Mouse (Mus musculus) megakaryocyte-erythroid progenitor cell, adult 5-6 weeks (primary cell): ENCODE results near the gene Zmynd12. TPM values are rescaled to one million over a fixed set of nuclear protein-coding genes. Genes with fewer than 3 reads are reported as not detected.

ENCODE experiments used
- ATAC-seq: replicated peaks from 2 replicates; pipeline ENCODE4 v1.8.0; 2016; ENCODE audit warnings: mild to moderate bottlenecking, inconsistent platforms; ENCODE audit not compliant: severe bottlenecking, poor library complexity, low FRiP score, low TSS enrichment
- total RNA-seq, 2 experiments: library from RNA; stranded (forward) in 1 of 2; stranded (reverse) in 1 of 2; fragments of 200-1000, 215-1000 nt in 1 of 2; fragments of >200 nt in 1 of 2; fragmentation: Nextera tagmentation in 1 of 2; gene quantifications; 2 replicates each; pipeline ENCODE4 v1.2.3; 2014 to 2017

The Zmynd12 gene
- total RNA-seq (2014; fragmentation: Nextera tagmentation) (not detected in 2 replicates), total RNA-seq (2017) (not detected in 2 replicates)

GRCm38 (mm10) chr4:119422294-119422964 lies at the start of gene Zmynd12, which contains the start of gene Ppcs:
Gene Zmynd12, plus strand, starts transcription at chr4:119422814.
Gene Ppcs, minus strand, starts transcription at chr4:119422420.
- ATAC-seq, result peak; percentile 69

GRCm38 (mm10) chr4:119381471-119382190 lies 41.0 kb upstream of the Zmynd12 start:
- ATAC-seq, result no peak

- no peak for ATAC-seq
Measured at GRCm38 (mm10) chr4:119389184-119389583, 33.4 kb upstream of the Zmynd12 start.

- 0 out of 2 replicates have a peak, but pooled peaks have one; percentile 44 for ATAC-seq
Measured at GRCm38 (mm10) chr4:119390369-119390768, 32.2 kb upstream of the Zmynd12 start.

GRCm38 (mm10) chr4:119398751-119399150 lies 23.9 kb upstream of the Zmynd12 start:
- ATAC-seq, result no peak

- no peak for ATAC-seq
Measured at GRCm38 (mm10) chr4:119400896-119401295, 21.7 kb upstream of the Zmynd12 start.

GRCm38 (mm10) chr4:119403431-119403830 lies 19.2 kb upstream of the Zmynd12 start:
- no peak for ATAC-seq

GRCm38 (mm10) chr4:119411877-119412650 lies 10.6 kb upstream of the Zmynd12 start:
- no peak for ATAC-seq

GRCm38 (mm10) chr4:119412791-119413190 lies 9.8 kb upstream of the Zmynd12 start:
- ATAC-seq, result no peak

GRCm38 (mm10) chr4:119415072-119415753 lies 7.4 kb upstream of the Zmynd12 start, which contains the start of gene Ccdc30:
Gene Ccdc30, minus strand, starts transcription at chr4:119415521.
- peak; percentile 74 for ATAC-seq

GRCm38 (mm10) chr4:119417270-119417669 lies 5.3 kb upstream of the Zmynd12 start:
- ATAC-seq, result no peak

GRCm38 (mm10) chr4:119417894-119418293 lies 4.7 kb upstream of the Zmynd12 start:
- peak; percentile 63 for ATAC-seq

- no peak for ATAC-seq
Measured at GRCm38 (mm10) chr4:119421191-119421590, 1.4 kb upstream of the Zmynd12 start.

GRCm38 (mm10) chr4:119421921-119422293 lies 707 bp upstream of the Zmynd12 start:
- peak; percentile 23; the same call in 1 of the 2 replicates for ATAC-seq

- peak; percentile 38 for ATAC-seq
Measured at GRCm38 (mm10) chr4:119425077-119425476, 2.5 kb downstream of the Zmynd12 start.

- ATAC-seq, result no peak
Measured at GRCm38 (mm10) chr4:119425601-119426000, 3.0 kb downstream of the Zmynd12 start.

- peak; percentile 93 for ATAC-seq
Measured at GRCm38 (mm10) chr4:119427680-119428079, 5.1 kb downstream of the Zmynd12 start.

- ATAC-seq, result peak; percentile 49; the same call in 1 of the 2 replicates
Measured at GRCm38 (mm10) chr4:119430678-119431077, 8.1 kb downstream of the Zmynd12 start.

- no peak for ATAC-seq
Measured at GRCm38 (mm10) chr4:119437936-119438335, 15.3 kb downstream of the Zmynd12 start.
